Mouse (Mus musculus) embryo, embryonic 10 days (tissue): ENCODE measurements at regions not wholly inside any gene's neighbourhood (a gene's known extent, or its start where the extent isn't known, plus 50 kb on each side); places are given as distances from the start of the nearest gene placed in this dataset.

Experiments
- DNase-seq: peaks from one replicate; pipeline ENCODE4 v3.0.0-alpha.2; 2015; ENCODE audit warnings: low spot score

DNA sequence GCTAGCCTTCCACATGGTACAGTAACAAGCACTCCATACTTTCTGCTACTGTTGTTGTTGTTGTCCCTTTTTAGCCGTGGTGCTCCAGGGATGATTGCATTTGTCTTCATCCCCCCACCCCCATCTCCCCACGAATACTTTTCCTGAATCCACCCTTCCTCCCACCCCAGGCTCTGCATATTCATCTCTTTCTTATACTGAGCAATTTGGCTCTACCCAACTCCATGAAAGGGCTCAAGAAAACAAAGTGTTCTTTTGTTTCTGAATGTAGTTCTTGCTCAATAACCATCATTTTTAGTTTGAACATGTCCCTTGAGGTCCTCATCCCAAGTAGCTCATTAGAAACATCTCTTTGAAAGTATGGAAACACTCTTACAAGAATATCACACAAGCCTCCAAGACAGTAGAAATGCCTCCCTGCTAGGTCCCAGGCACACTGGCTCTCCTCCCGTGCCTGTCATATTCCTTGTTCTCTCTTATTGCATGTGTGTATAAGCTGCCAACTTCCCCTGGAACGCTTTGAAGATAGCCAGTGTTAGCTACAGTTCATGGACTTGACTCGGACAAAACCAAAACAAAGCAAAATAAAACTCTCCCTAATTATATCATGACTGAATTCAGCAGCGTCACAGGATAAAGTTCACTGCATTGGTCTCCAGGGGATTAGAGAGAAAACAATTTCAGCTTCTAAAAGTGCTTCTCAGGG, 59.7 kb upstream of the Pkn2 start:
- no peak for DNase-seq

GRCm38 (mm10) chr3:142940874-142941273, 59.1 kb upstream of the Pkn2 start:
- DNase-seq = no peak

- DNase-seq = no peak
Observed at GRCm38 (mm10) chr3:142939773-142940172, 58.0 kb upstream of the Pkn2 start.

GRCm38 (mm10) chr3:142935949-142936348, 54.1 kb upstream of the Pkn2 start:
- peak; percentile 12 for DNase-seq

- DNase-seq = no peak
Observed at GRCm38 (mm10) chr3:142934326-142934725, 52.5 kb upstream of the Pkn2 start.

DNA sequence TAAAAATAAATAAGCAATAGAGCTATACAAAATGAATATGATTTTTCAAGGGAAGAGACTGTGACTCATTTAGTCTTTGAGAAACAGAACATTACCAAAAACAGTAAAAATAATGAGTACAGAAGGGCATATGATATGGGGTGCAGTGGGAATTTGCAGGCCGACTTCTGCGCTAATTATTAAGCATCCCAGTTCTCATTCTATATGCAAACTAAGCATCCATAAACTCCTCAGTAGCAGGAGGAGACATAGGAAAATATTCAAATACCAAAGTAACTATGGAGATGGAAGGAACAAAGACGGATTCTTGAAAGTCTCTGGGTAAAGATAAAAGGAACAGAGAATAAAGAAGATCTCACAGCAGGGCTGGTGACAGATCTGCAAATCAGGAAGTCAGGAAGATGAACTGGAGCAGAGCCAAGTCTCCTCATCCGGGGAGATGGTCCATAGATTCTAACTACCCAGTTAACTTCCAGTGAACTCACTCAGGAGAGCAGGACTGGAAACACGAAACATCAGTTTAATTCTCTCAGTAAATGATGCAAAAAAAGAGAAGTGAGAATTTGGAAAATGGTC, 52.0 kb upstream of the Pkn2 start:
- no peak for DNase-seq
